ENCODE assay signal across 20 mouse cellular contexts in genomic region chr10:19333425-19333824, GRCm38 (mm10). TPM values are rescaled to one million over a fixed set of nuclear protein-coding genes. Genes with fewer than 3 reads are reported as not detected.
A peak's percentile ranks its signal among the peaks of the same experiment; 100 is the strongest.
DNase-seq lines count a peak whose midpoint lies in the region.
"Had no signal": no experiment of that assay in that cellular context is flagged by ENCODE, and none has a peak within 500 bp of the region (broad histone marks: within the 10 kb centered on the region; RNA-seq: fewer than 3 reads in every experiment).

No protein-coding gene starts in this region.

- DNase-seq in 3134 (ENCODE audit: extremely low read depth, insufficient read length, low spot score) (peak; percentile 36), adipocyte (ENCODE audit: low spot score) (peak; percentile 7)
- DNase-seq in CD4-positive helper T cell, adult 2 months (ENCODE audit: low read depth, low spot score), result peak; percentile 80
- peak; percentile 39 to 44 for DNase-seq in thymus, postnatal 10 days (ENCODE audit: low spot score in 2 of 2)
- DNase-seq in gastrocnemius, postnatal 4 days (ENCODE audit: low spot score in 2 of 2), result no peak
- no peak for DNase-seq in layer of hippocampus, postnatal 25 days (ENCODE audit: extremely low spot score in 1 of 2, low spot score in 1 of 2)
- DNase-seq in cerebellum, adult 8-10 months, result no peak
- DNase-seq: adrenal gland, adult 8-10 months; cerebellum, postnatal 14 days; forebrain, postnatal 0 days; gastrocnemius, postnatal 36 days; heart, postnatal 14 days; kidney, adult 8-10 months; kidney, postnatal 36 days; liver, embryonic 13.5 days; right cerebral cortex, postnatal 25 days had no signal

RNA-seq across cellular contexts. Expression of gene Olig3, which starts 22.9 kb away (rescaled TPM):
- not detected for total RNA-seq in gastrocnemius, postnatal 4 days (2021)
- total RNA-seq in layer of hippocampus, postnatal 25 days (2021), result not detected
- total RNA-seq: adrenal gland, adult 8-10 months; forebrain, postnatal 0 days; gastrocnemius, postnatal 36 days; layer of hippocampus, postnatal 10 days; left cerebral cortex, postnatal 10 days; megakaryocyte progenitor cell, adult 5-6 weeks; monocyte, adult 5-6 weeks had no signal

Comparison
In these comparisons a context has a peak if more than half of its experiments do, and no peak if none do; other contexts are left out.
1. DNase-seq: peak in 3134 (single experiment), CD4-positive helper T cell, adult 2 months (single experiment), adipocyte (single experiment) and thymus, postnatal 10 days (2 of 2); none in gastrocnemius, postnatal 4 days (0 of 2), layer of hippocampus, postnatal 25 days (0 of 2) and cerebellum, adult 8-10 months (single experiment).